Mouse (Mus musculus) A20 (cell line): ENCODE data around the gene Rab27a.
A peak's percentile ranks its signal among the peaks of the same experiment; 100 is the strongest.
"Not testable (repeated sequence)": the region's sequence is repeated elsewhere in the genome, so short reads cannot be mapped to it uniquely, and the experiment has no call there.

Source experiments
- DNase-seq: peaks from one replicate; pipeline ENCODE4 v3.0.0-alpha.2; 2011; ENCODE audit warnings: low read depth, low spot score

Gene Rab27a

GRCm38 (mm10) chr9:73045711-73046110 is 1.1 kb downstream of the Rab27a start:
- DNase-seq = no peak

GRCm38 (mm10) chr9:73047906-73048305 is 3.3 kb downstream of the Rab27a start:
- no peak for DNase-seq

DNA sequence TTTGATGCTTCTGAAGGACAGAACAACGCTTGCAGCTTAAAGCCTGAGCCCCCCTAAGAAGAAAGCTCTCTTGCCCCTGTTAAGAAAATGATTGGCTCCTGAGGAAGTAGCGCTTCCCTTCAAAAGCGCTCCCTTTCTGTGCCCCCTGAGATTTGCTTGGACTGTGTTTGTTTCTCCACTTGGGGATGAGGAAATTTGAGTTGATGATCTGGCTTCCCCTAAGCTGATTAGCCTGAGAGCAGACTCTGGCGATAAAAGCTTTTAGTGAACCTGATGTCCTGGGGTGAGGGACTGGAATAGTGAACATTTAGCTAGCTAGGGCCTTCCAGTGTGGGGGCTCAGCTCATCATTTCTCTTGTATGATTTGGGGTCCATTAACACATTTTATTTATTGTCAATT is 4.3 kb downstream of the Rab27a start:
- no peak for DNase-seq

GRCm38 (mm10) chr9:73049833-73050232 is 5.2 kb downstream of the Rab27a start:
- DNase-seq = no peak

GRCm38 (mm10) chr9:73050606-73051005 is 6.0 kb downstream of the Rab27a start:
- DNase-seq = no peak

DNA sequence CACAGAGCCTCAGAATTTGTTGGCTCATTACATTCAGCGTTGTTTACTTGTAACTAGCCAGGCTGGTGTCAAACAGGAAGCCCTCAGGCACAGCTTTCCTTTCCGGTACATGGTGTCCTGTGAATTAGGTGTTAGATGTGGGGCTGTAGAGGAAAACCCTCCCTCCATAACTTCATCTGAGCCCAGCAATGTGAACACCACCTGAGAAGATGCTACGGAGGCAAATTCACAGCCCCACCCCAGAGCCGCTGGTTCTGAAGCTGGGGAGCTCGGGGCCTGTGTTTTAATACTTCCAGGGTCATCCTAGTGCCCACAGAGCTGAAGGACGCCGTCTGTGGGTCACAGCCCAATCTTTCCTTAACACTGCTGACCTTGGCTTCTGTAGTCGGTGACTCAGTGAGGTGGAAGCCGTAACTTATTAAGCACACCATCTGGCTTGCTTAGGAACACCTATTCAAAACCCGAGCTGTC is 10.8 kb downstream of the Rab27a start:
- no peak for DNase-seq

DNA sequence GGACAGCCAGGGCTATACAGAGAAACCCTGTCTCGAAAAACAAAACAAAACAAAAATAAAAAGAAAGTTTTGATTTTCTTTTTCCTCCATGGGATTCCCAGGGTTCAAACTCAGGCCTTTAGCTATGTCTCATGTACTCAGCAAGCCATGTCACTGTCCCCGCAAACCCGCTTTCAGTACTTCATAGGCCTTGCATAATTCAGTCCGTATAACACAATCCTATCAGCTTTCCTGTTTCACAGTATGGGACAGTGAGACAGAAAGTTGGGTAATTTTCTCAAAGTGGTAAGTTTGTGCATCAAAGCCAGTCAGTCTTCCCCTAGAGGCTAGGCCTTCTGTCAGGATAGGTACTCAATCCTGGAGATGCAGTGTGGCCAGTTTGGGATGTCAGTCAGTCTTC is 14.6 kb downstream of the Rab27a start:
- DNase-seq = no peak

DNA sequence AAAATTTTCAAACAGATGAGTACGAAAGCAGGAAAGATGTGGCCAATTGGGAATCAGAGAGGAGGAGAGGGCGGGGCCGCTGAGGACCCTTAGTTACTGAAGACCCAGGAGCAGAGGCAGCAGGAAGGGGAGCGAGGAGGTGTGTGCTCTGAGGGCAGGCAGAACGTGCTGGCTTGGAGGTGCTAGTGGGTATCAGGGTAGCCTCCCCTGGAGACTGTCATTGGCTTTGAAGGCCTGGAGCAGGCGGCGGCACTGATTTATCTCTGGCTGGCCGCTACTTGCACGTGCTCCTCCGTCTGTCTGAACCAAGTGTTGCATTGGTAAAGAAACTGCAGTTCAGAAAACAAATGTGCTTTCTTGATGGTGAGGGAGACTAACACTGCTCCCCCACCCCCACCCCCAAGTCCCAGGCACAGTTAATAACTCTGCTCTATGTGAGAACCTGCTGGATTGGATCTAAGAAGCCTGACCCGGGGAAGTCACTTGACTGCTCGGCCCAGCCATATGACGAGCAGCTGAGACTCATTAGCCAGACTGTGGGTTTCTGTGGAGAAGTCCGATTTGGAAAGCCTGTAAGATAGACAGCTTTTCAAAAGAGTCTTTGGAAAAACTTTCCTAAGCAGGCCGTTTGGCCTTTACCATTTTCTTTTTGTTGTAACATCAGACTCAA is 19.1 kb downstream of the Rab27a start:
- DNase-seq = no peak

DNA sequence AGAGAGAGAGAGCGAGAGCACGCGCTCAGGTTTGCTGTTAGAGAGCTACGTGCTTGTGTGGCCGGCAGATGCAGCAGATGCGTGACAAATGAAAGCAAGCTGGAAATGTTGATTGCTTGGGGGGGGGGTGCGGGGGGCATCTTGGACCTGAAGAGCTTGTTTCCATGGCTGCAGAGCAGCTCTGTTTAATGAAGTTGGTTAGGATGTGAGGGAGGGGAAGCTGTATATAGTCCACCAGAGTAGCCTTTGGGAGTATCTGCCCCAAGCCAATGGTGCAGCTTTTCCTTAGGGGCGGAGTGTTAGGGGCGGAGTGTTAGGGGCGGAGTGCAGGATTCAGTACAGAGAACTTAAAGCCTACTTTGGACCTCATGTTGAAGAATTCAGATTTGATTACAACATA is 22.4 kb downstream of the Rab27a start:
- DNase-seq = no peak

GRCm38 (mm10) chr9:73068230-73068679 is 23.6 kb downstream of the Rab27a start:
- no peak for DNase-seq

- DNase-seq = no peak
These were observed 24.0 kb downstream of the Rab27a start for GRCm38 (mm10) chr9:73068688-73069087.

GRCm38 (mm10) chr9:73070971-73071659 is 26.5 kb downstream of the Rab27a start:
- no peak for DNase-seq

GRCm38 (mm10) chr9:73072426-73072825 is 27.8 kb downstream of the Rab27a start:
- DNase-seq = no peak

GRCm38 (mm10) chr9:73073169-73073568 is 28.5 kb downstream of the Rab27a start:
- no peak for DNase-seq

- DNase-seq = not testable (repeated sequence)
These were observed 34.7 kb downstream of the Rab27a start for GRCm38 (mm10) chr9:73079349-73079748.

- no peak for DNase-seq
These were observed 35.2 kb downstream of the Rab27a start for GRCm38 (mm10) chr9:73079801-73080325.

DNA sequence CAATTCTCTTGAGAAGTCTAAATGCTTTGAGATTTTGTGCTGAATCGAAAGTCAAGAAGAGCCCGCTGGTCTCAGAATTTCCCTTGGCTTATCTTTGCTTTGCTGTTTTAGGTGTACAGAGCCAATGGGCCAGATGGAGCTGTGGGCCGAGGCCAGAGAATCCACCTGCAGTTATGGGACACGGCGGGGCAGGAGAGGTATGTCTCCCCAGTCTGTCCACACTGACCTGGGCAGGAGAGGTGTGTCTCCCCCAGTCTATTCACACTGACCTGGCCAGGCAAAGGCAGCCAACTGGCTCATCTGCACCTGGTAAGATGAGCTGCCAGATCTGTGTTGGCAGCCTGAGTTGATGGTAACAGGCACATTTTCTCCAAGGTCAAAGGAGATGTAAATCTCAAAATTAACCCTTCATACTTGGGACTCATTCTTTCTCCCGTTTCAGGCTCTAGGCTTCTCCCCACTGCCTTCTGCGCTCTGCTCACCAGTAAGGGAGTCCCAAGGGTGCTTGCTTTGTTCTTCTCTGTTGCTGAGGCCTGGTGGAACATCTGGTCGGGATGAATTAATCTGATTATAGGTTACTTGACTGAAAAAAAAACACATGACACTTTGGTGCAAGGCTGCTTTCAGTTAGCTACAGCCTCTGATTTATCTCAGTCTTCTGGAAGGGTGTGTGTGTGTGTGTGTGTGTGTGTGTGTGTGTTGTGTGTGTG is 37.8 kb downstream of the Rab27a start:
- DNase-seq = no peak

GRCm38 (mm10) chr9:73083956-73084355 is 39.3 kb downstream of the Rab27a start:
- DNase-seq = no peak

- DNase-seq = no peak
These were observed 41.2 kb downstream of the Rab27a start for GRCm38 (mm10) chr9:73085845-73086244.

DNA sequence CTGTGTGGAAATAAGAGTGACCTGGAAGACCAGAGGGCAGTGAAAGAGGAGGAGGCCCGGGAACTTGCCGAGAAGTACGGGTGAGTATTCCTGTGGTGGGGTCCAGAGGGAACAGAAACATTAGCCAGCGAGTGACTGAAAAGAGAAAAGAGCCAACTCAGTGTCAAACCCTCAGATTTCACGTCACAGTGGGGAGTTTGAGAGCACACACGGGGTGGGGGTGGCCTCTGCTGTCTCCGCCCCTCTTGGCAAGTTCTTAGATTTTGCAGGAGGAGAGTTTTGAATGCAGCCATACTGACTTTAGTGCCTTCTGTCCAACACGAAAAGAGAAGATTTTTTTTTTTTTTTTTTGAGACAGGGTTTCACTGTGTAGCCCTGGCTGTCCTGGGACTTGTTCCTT is 42.5 kb downstream of the Rab27a start:
- DNase-seq = no peak

DNA sequence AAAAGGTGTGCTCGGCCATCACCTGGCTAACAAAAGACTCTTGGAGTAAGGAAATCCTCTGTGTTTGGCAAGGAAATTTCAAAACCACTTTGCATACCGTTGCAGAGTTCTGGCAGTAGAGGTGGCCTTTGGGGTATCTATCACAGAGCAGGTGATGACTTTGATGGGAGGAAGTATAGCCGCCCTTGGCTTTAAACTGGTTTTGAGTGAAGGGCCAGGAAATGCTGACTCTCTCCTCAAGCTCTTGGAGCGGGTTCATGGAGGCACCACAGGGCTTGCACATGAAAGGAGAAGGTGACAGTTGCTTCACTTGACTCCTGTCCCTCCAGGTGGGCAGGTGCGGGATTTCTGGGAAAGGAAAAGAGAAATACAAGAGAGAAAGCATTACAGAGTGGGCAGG is 42.9 kb downstream of the Rab27a start:
- DNase-seq = no peak

- DNase-seq = peak; percentile 47
These were observed 44.7 kb downstream of the Rab27a start for GRCm38 (mm10) chr9:73089222-73089920.
